Mouse (Mus musculus): ENCODE measurements at regions not wholly inside any gene's neighbourhood (a gene's known extent, or its start where the extent isn't known, plus 50 kb on each side); places are given as distances from the start of the nearest gene placed in this dataset.
"Not testable (repeated sequence)": the region's sequence is repeated elsewhere in the genome, so short reads cannot be mapped to it uniquely, and the experiment has no call there.

DNA sequence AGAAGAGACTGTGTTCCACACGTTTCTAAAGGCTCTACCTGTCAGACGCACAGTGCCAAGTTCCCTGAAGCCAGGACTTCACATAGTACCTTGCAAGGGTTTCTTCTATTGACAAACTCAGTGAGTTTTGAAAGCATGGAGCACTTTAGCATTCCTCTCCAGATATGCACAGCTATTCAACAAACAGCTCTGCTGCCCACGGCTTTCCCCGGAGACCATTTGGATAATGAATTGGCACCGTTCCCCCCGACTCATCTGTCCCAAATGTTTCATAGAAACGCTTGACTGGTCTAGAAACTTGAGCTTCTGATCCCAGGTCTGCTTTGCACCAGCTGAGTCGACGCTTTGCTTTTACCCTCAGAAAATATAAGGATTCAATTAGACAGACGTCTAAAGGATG is 162.2 kb upstream of the St6galnac5 start:
- DNase-seq: peak in 1 of 2 experiments; percentile 5

DNA sequence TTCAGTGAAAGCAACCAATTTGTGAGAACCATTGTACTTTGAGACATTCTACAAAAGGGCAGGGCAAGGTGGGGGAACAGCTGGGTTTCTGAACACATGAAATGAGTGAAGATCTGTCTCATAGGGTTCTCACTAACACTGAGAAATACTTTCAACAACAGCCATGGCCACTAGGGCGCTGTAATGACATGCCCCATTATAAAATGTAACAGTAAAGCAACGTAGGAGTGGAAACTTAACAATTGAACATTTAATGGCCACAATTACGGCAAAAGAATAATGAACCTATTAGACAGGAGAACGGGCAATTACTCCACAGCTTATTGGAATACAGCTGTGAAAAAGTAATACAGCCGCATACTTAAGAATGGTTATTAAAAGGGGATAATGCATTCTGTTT is 158.9 kb upstream of the St6galnac5 start:
- no peak for DNase-seq

DNA sequence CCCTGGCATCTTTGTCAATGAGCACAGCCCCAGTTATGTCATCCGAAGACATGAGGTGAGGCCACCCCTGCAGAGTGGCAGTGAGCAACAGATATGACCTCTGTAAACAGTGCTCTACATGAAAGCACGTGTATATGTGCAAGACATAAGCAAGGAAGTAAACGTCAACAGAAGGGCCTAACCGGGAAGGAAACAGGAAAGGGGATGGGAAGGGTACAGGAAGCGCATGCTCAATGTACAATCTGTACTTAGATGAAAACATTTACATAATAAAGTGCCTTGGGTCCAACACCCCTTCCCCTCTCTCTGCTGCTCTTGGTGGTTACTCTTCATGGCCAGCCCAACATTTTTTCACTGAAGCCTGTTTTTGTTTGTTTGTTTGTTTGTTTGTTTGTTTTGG is 143.3 kb upstream of the St6galnac5 start:
- DNase-seq: no peak

DNA sequence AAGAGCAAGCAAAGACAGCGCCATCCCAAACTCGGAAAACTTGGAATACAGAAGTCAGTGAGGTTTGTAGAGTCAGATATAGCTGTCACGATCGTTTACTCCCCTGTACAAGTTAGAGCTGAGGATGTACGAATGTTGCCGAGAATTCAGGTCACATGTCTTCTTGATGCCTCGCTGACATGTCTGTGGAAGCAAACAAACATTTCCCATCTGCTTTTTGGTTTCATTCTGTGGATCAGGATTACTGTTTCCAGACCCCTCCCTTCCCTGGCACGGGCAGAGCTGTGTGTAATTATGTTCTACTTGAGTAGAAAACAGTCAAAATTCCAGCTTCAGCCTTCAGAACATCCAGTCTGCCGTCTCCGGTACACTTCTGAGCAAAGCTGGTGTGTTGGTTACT is 139.9 kb upstream of the St6galnac5 start:
- DNase-seq: no peak

DNA sequence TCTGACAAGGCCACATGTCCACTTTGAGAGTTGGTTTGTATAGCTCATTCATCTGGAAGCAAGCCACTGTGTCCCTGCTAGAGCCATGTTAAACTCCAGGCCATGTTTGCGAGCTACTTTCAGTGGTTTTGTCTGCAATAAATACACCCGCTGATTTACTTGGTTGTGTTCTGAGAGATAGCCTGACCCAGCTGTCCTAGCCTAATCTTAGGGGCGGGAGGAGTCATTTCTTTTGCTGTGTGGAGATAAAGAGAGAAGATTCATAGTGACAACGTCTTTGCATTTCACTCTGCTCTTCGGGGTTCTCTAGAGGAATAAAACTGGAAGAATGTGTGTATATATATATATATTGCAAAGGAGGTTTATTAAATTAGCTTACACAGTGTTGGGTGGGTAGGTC is 137.1 kb upstream of the St6galnac5 start:
- no peak for DNase-seq

DNA sequence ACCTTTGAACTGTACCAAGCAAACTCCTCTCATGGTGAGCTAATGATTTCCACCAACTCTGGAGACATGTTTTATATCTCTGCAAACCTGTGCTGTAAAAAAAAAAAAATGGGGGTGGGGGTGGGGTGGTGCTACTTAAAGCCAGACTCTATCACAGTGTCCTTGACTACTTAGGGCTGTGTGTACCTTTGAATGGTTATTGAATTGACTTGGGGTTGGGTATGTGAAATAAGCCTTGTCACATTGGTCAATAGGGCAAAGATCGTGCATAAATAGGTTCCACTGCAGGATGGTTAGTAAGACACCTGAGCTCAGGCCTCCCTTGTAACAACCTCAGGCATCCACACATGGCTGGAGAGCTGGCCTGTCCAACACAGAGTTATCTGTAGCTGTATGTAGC is 136.6 kb upstream of the St6galnac5 start:
- no peak for DNase-seq

DNA sequence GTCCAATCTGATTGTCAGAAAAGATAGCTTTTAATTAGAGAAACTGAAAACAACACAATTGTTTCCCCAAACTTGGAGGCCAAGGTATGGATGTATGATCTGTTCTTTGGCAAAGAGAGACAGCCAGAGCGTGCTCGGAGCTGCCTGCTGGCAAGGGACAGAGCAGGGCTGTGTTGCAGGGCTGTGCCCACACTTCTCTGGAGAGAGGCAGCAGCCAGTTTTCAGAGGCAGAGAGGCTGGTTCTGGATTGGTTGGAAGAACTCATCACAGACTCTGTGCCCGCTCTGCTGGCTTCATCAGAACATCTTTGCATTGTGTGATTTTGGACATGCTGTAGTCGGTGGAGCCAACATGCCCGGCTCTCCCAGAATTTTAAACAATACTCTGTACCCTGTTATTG is 123.5 kb upstream of the St6galnac5 start:
- no peak for DNase-seq

DNA sequence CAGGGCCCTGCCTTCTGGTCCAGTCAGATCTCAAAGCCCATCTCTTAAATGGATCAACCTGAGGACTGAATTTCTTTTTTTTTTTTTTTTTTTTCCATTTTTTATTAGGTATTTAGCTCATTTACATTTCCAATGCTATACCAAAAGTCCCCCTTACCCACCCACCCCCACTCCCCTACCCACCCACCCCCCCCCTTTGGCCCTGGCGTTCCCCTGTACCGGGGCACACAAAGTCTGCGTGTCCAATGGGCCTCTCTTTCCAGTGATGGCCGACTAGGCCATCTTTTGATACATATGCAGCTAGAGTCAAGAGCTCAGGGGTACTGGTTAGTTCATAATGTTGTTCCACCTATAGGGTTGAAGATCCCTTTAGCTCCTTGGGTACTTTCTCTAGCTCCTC is 108.5 kb upstream of the St6galnac5 start:
- DNase-seq: not testable (repeated sequence)

DNA sequence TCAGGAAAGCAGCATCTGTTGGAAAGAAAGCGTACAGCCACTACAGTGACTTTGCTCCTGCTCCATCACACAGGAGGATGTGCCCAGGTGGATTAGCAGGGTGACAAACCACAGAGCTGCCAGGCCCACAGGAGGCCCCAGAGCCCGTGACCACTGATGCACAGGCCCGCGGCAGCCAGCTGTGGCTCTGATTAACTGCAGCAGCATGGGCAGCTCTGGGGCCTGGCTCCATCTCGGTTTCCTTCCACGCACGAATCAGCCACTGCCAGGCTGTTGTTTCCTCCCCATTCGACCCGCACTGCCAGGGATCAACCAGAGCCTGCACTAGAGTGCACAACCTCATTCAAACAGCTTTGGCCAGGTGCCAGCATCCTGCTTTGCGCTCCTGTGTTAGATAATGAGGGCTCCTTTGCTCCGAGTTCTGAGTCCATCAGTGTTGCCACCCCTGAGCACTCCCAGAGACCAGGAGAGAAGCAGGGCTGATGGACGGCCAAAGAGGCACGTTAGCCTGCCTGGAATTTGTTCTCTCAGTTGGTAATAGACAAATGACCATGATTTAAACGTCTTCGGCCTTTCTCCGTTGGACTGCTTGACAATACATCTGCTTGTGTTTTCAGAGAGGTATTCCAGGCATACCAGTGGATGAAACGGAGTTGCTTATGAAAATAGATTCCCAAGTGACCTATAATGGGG is 103.2 kb upstream of the St6galnac5 start:
- DNase-seq: peak; percentile 53 to 61

DNA sequence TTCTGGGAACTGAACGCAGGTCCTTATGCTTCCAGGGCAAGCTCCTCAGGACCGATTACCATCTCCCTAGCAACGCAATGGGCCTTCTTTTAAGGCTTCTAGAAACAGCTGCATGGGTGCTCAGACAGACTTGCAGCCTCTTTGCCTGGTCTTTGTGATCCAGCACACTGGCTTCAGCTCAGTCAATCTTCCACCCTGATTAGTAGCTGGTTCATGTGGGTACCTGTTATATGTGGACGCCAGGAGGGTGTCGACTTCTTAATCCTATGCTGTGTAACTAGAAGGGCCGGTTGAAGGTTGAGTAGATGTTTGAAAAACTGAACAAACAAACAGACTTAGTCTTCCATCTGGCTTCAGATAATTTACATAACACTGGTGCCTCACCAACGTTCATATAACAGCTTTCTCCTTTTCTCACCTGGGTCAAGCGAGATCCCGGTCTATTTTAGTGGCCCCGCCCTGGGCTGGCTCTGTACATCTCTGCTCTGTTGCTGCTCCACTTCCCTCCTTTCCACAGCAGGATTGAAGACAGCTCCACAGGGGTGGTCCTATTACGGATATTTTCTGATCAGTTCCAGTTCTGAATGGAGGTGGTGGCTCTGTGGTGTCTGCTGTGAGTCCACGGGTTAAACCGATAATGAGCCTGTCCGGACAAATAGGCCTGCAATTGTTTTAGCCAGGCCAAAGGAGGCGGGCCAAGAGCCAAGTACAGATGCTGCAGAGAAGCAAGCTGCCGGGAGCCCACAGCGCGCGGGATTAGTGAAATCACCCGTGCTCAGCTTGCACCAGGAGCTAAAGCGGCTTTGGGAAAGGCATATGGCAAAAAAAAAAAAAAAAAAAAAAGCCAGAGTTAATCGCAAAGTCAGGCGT is 102.4 kb upstream of the St6galnac5 start:
- peak; percentile 76 to 78 for DNase-seq

DNA sequence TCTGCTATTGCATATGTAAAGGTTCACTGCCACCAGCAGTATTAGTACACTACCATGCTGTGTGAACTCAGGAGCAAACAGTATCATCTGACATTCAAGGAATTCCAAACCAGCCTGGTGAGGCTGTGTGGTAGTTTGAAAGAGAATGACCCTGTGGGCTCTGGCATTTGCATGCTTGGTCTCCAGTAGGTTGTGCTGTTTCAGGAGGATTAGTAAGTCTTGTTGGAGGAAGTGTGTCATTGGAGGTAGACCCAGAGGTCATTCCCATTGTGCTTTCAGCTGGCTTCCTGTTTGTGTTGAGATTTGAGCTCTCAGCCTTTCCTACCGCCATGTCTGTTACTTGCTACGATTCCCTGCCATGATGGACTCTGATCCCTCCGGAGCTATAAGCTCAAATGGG is 98.3 kb upstream of the St6galnac5 start:
- DNase-seq: no peak

DNA sequence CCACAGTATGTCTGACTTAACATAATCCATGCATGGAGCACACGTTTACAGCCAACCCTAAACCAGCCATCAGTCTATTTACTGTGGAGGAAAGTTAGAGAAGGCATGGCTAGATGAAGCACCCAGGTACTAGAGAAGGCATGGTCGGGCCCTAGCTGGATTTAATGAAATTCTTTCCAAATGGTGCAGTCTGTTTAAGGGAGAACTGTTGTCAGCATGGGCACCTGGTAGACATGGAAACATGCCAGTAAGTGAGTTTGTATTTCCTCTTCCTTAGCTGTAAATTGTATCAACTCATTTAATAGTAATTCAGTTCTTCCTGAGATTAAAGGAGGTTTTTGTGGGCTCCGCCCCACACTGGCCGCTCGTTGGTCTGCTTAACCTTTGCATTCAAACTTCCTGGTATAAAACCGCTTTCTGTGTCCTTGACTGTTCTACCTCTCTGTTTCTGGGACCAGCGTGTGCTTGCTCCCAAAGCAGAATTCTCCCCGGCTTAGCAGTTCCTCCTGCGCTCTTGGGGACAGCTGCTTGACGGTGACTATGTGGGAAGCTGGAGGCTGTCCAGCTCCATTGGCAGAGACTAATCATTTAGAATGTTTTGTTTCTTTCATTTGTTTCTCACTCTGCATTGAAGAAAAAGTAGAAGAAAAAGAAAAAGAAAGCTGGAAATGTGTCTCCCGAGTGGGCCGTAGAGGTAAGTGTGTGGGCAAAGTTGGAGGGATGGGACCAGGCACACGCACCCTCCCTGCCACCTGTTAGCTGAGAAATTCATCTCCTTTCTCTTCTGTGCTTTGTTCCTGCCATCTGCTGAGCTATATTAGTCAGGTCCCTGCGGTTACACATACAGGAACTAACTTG is 96.0 kb upstream of the St6galnac5 start:
- peak; percentile 48 to 50 for DNase-seq

DNA sequence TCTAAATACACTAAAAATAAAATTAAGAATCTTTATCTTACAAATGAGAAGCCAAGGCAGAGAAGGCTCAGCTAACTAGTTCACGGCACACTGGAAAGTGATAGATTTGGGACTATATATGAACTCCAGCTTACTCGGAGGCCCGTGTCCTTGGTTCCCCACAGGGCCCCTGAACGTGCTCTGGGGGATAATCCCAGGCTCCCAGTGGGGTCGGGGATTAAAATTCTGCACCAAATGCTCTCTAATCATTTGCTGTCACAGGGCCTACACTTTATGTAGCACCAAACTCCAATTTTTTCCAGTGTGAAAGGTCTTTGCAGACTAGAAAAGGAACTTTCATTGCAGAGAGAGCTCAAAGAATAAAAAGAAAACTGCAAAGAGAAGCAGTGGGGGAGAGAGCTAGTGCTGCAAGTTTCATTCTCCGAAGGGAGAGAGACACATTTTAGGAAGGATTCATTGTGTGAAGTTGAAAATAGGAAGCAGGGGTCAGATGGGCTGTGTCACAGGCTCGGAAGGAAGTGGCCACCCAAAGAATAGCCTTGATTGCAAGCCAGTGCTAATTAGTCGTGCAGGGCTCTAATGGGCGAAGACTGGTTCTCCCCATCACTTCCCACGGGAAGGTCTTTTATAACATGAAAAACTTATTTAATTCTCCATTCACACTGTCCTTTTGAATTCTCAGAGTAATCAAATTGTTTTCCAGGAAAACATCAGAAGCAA is 90.3 kb upstream of the St6galnac5 start:
- no peak for DNase-seq

DNA sequence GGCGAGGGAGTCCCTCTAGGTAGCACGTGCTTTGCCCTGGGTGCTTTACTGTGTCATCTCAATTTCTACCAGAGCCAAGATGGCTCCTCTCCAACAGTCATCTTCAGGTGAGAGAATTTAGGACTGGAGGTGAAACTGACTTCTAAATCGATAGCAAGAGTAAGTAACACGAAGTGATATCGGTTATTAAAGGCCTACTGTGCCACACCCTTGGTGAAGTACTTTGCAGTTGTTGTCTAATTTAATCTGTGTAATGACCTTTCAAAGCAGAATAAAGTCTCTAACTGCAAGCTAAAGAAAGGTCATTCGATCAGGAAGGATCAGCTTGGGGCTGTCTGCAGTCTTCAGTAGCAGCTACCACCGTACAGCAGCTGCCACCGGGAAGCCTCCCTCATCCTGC is 89.5 kb upstream of the St6galnac5 start:
- DNase-seq: no peak

DNA sequence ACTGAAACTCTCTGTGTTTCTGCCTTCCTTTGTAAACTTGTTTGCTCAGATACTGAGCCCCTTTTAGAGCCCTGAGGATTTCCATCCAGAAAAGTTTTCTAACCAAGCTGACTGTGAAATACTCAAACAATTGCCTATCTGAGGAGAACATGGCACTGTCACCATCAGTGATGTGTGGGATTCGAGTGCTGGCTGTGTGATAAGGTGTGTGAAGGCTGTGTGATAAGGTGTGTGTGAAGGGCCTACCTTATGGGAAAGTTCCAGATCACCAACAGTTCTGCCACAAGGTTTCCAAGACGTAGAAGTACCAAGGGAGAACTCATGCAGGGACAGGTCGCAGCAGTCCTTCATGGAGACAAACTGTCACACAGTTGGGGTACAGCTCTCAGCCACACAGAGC is 89.1 kb upstream of the St6galnac5 start:
- no peak for DNase-seq

DNA sequence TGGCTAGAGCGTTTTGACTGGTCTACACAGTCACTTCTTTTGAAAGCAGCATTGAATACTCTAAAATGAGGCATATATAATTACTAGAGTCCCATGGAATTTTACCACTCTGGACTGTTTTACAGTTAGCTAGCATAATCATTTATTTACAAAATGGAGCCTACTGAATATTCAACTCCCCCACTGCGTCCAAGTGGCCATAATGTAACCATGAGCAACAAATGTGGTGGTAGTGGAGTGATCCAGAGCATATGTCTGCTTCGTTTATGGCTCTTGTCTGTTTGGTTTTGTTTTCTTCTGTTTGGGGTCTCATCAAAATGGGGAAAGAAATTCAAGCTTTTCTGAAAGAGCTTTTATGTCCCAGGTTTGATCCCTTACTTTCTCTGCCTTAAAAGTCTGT is 83.8 kb upstream of the St6galnac5 start:
- DNase-seq: no peak

DNA sequence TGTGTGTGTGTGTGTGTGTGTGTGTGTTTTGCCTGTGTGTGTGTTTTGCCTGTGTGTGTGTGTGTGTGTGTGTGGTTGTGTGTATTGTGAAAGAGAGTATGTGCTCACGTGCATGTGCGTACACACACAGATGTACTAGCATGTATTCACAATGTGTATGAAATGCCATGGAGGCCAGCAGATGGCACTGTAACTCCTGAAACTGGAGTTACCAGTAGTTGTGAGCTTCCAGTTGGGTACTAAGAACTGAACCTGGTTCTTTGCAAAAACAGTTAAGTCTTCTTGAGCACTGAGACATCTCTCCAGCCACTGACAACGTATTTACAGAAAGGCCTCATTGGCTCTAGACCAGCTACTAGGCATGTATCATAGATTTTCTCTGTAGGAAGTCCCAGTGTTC is 71.1 kb upstream of the St6galnac5 start:
- DNase-seq: no peak

DNA sequence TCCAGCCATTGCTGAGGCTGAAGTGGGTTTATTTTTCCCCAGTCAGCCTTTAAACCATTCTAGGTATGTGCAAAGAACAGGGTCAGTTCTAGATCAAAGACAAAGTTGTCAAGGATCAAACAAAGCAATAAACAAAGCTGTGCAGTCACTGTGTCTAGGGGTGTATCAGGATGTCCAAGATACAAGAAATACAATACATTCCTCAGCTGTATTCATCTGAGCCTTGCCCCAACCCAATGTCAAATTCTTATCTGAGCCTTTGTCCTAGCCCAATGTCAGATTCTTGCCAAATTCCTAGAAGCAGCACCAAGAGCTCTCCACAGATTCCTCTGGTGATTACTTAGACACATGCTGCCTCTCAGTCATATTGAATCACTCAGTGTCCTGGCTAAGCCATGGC is 69.5 kb upstream of the St6galnac5 start:
- no peak for DNase-seq

DNA sequence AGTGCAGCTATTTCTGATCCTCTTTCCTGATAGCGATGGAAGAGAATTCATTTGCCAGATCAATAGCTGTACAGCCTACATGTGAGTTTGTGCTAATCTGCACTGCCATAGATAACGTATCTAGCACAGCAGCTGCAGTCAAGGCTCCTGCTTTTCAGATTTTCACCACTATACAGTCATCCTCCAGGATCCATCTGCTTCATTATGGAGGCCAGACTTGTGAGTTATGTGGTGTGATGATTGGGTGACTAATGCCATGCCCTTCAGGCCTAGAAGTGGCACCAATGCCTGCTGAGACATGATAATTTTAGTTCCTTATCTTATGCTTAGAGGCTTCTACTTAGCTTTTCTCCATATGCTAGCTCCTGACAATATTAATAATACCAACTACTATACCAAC is 63.3 kb upstream of the St6galnac5 start:
- DNase-seq: no peak

DNA sequence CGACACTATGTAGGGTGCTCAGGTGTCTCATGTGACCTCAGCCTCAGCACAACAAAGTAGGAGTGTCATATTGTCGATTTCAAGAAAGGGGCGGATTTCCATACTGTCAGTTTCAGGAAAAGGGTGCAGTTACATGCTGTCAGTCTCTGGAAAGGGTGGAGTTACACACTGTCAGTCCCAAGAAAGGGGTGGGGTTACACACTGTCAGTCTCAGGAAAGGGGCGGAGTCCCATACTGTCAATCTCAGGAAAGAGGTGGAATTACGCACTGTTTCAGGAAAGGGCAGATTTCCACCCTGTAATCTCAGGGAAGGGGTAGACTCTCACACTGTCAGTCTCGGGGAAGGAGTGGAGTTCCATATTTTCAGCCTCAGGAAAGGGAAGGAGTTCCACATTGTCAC is 51.9 kb upstream of the St6galnac5 start:
- no peak for DNase-seq
